Mouse (Mus musculus): ENCODE data around the gene Stab1.
A peak's percentile ranks its signal among the peaks of the same experiment; 100 is the strongest.

Gene Stab1

DNA sequence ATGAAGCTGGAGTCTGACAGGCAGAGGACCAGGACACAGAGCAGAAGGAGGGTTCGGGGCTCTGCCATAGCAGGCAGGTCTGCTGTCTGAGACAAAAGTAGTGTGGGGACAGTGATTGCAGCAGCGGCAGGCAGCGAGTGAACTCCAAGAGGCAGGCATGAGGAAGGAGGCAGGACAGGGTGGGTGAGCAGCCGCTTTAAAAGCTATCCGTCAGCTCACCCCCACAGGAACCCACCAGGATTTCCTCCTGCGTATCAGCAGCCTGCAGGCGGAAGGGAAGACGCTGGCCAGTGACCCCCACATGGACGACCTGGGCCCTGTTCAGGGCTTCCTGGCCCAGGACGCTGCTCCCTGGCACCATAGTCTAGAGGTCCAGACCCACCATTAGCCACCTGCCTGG is at the start of gene Stab1:
Stab1 (minus strand) TSS at position 217 of the 400 bp plus-strand sequence.
- no peak for DNase-seq (ENCODE audit: low read depth, low spot score)

DNA sequence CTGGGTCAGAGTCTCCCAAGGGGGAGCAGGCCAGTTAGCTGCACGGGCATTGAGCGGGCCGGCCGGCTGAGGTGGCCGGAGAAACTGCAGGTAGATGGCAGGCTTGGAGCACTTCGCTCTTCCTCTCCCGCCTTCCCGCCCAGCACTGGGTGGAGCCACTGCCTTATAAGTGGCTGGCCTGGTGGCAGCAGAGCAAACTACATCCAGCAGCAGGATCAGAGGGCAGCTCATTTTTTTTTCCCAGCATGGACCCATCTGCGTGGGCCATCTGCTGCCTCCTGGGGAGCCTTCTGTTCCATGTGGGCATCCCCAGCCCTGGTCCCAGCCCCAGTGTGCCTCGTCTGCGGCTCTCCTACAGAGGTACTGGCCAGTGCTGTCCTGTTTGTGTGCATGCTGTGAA is 49.2 kb upstream of the Stab1 start, which contains the start of gene Sema3g:
Sema3g (plus strand) TSS at position 195 of the 400 bp plus-strand sequence.
- peak; percentile 26 for DNase-seq (ENCODE audit: low read depth, low spot score)

DNA sequence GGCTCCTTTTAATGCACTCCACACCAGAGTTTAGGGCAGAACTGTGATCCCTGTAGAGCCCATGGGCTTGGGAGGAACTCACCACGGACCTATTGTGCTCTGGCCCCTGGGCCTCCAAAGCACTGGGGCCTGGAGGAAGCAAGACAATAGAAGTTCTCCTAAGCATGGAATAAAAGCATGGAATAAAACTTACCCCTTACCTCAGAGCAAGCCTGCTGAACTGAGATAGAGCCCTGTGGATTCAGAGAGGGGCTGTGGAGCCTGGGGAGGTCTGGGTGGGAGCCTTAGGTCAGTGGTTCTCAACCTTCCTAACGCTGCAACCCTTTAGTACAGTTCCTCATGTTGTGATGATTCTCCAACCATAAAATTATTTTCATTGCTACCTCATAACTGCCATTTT is 48.4 kb upstream of the Stab1 start, which contains the start of gene Nisch:
Nisch (minus strand) TSS at position 101 of the 400 bp plus-strand sequence.
- no peak for DNase-seq (ENCODE audit: low read depth, low spot score)

DNA sequence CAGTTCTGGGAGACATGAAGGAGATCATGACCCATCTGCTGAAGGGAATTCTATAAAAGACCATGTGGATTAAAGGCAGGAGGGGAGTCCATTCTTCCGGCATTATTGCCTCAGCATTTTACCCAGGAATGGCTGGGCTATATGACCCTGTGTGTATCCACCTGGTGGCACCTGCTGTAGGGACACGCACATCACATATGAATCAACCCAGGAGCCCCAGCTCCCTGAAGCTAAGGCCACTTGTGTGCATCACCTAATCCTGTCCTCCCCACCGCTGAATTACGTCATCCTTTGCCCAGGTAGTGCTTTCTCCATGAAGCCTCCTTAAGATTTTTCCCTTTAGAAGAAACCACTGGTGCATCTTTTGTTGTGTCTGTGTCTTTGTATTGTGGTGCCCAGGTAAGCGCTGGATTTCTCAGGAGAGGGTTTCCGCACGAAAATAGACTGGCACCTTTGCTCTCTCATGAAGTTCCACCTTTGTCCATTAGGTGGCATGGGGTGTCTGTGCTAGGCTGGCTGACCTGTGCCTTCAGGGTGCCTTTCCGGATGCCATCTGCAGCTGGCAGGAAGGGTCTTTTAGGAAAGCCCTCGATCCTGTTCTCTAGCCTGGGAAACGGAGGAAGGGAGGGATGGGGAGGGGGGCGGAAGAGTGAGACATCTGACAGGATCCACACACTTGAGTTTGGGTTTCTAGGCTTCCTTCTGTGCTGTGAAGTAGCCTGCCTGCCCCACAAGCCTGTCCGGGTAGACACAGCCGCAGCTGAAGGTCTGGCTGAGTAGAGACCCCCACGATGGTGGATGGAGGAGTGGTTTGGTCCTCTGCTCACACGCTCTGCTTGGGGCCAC is 46.9 kb upstream of the Stab1 start:
- DNase-seq (ENCODE audit: low read depth, low spot score), result peak; percentile 73

DNA sequence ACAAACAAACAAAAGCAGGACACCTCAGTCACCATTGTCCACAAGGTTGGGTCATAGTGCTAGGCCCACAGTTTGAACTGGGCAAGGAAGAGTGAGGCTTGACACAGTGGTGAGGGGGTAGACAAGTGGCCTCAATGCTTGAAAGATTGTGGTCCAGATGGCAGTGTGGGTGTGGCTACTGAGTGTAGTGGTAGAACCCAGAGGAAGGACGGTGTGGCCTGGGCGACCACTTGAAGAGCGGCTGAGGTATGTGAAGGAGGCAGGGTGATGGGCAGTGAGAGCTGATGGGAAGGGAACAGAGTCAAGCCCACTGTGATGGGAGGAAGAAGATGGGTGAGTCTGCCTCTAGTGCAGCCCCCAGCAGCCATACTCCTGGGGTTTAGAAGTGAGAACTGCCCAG is 46.2 kb upstream of the Stab1 start:
- DNase-seq (ENCODE audit: low read depth, low spot score), result no peak

DNA sequence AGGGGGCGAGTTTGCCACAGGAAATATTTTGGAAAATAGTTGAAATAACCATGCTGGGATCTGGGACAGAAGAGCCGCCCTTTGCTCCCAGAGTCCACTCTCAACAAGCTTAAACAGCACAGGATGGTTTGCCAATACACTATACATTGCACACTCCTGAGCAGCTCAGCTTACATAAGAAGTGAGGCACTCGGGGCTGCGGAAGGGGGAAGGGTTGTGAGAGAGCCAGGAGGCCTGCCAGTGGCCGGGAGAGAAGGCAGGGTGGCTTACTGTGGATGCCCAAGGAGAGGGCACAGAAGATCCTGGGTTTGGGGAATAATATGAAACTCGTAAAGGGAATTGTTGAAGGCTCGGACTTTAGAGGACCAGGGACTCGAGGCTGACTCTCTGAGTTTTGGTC is 45.4 kb upstream of the Stab1 start:
- no peak for DNase-seq (ENCODE audit: low read depth, low spot score)

DNA sequence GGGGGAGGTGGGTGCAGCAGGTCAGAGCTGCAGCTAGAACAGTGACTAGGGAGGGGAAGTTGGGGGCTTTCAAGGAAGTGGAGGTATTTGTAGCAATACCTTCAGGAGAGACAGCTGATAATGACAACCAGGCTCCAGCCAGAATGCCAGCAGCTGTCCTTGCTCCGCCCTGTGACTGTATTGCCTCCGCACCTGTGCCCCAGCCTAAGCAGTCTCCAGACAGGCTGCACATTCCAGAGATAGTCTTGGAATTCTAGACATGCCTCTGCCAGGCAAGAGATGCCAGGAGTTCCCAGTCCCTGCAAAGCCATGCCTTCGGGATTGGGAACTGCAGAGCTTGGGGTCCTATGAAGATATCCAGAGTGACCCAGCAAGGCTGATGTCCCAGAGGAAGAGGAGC is 44.1 kb upstream of the Stab1 start:
- DNase-seq (ENCODE audit: low read depth, low spot score), result no peak

DNA sequence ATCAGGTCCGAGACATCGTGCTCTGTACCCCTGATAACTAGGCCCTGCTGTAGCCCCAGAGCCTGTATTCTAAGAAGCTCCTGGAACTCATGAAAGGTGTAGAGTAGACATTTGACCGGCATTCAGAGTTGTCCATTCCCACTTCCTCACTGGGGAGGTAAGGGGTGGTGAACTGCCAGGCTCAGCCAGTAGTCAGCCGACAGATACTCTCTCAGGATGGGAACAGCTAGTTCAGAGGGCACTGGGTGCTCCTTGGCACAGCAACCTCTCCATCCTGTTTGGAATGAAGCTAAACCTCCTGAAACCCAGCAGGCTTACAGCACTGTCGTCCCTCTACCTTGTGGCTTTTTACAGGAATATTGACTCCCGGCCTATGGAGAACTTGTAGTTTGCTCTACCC is 43.4 kb upstream of the Stab1 start:
- no peak for DNase-seq (ENCODE audit: low read depth, low spot score)

DNA sequence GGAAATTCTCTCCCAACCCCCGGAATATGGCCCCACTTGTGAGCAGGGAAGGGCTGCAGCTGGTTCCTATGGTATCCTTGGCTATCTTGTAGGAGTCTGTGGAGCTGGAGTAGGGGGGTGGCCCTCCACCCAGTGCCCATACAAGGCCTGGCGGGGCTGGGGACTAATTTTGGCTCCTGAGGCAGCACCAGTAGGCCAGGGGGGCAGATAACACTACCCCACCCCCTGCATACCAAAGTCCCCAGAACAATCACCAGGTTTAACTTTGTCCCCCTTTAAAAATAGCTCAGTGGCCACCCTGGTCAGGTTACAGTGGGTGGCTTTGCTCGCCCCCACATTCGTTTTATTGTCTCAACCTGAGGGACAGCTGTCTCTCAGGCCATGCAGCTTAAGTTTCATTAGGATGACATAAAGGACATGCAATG is 40.7 kb upstream of the Stab1 start:
- no peak for DNase-seq (ENCODE audit: low read depth, low spot score)

DNA sequence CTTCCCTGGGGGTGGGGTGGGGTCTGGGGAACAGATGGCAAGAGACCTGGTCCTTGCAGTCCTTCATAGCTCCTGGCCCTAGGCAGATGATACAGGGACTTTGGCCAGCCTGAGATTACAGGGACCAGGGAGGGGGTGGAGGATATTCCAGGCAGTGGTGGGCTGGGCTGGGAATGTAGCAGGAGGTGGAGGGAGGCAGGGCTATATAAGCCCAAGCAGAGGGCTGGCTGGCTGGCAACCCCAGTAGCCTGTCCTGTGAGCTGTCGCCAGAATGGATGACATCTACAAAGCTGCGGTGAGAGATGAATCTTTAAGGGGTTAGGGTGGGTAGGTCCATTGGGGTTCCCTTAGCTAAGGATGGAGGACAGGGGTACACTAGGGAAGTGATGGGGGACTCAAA is 39.6 kb upstream of the Stab1 start, which contains the start of gene Tnnc1:
Tnnc1 (plus strand) TSS at position 229 of the 400 bp plus-strand sequence.
- DNase-seq (ENCODE audit: low read depth, low spot score), result no peak

DNA sequence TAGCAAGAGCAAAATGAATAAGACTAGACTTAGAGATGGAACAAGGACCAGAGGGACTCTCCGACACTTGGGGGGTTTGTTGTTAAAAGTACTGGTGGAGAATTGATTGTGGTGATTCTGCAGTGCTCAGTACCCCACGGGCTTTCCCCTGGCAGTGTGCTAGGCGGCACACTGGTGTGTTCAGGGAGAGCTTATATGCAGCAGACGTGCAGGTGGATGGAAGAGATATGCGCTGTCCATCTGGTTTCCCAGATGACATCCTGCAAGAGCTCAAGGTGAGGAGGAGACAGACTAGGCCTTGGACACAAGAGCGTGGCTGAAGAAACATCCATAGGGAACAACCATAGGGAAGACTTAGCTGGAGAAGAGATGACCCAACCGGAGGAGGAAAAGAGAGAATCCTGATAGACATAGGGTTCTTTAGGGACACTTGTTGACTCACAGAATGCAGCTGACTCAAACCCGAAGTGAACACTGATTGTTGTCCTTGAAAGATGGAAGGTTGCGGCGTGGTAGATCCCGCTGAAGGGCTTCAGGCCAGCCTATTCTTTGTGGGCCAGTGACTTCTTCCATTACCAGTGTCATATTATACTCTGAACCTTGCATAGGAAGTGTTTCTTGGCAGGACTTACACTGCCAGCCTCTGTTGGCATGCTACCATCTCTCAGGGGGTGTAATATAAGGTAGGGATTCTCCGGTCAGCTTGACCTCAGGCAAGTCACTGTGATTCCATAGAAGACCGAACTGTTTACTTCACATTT is 38.8 kb upstream of the Stab1 start:
- DNase-seq (ENCODE audit: low read depth, low spot score), result no peak

DNA sequence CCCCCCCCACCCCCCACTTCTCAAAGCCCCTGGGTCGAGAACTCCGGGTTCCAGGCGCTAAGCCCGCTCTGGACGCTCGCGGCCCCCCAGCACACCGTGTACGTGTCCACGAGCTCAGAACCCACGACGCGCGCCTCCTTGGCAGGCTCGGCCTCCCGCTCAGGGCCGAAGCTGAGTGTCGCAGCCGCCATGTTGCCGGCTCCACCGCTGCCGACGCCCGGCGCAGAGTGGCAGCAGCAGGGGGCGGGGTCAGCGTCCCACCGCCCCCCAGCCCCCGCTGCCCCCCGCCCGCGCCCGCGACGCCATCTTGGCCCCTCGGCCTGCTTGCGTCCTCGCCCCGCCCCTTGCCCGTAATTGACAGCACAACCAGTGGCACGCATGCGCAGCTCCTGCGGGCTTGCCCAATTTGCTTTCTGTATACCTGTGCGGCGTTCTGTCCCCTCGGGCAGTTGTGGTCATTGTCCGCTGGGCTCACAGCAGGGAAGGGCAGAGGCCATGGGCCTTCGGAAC is 38.1 kb upstream of the Stab1 start:
- DNase-seq (ENCODE audit: low read depth, low spot score), result peak; percentile 94

DNA sequence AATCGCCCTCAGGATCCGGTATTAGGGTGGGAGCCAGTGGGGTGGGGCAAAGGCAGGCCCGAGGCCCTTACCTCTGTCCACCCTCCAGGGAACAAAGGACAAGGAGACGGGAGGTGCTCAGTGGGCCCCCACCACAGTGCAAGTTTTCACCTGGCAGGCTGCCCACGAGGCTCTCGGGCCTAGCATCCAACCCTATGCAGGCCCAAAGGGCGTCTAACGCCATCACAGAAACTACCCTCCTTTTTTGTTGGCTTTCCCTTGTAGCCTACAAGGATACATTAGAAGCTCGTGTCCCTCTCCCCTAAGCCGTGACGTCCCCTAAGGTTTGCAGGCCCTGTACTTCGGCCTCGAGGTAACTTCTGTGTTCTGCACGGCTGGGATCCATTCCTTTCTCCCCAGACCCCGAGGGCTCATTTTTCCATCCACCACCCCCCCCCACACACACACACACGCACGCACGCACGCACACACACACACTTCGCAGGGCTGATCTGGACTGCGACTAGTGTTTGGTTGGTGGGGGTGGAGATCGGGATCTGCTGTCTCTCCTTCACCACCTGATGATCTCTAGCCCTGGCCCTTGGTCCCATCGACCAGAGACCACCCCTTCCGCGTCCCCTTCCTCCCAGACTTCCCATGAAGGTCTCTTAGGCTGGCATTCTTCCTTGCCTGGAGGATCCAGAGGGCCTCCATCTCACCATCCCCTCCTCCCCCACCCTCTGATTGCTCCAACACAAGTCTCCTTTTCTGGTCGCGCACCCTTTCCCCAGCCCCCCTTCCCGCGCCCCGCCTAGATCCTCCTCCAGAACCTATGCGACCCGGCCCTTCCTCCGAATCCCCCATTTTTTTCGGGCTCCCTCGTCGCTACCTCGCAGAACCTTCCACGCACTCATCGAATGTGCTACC is 37.4 kb upstream of the Stab1 start:
- DNase-seq (ENCODE audit: low read depth, low spot score), result peak; percentile 52

DNA sequence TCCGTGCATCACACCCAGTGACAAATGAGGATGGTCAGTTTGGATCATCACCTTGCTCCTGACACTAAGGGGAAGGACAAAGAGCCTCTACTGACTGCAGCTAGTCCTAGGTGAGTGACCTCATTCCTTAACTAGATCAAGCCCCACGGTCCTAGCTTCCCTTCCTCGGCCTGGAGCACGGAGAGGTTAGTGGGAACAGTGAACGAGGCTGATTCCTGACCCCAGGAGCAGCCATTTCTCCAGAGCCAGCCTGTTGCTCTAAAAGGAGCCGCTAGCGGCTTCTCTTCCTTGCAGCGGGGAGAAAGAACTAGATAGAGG is 36.8 kb upstream of the Stab1 start:
- no peak for DNase-seq (ENCODE audit: low read depth, low spot score)

DNA sequence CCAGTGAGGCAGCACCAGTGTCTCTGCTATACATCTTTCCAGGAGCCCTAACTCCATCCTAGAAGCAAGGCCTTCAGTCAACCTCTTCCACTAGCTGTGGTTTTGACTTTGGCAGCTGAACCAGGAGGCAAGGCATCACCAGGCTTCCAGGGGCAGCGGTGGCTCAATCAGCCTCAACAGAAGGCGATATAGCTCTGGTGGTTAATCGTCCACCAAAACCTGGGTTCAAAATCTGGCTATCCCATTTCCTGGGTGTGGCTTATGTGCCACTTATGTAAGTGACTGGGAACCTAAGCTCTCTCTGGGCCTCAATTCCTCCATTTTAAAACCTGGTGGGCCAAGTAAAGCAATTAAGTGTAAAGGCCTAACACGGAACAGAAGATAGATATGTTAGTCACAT is 36.4 kb upstream of the Stab1 start:
- DNase-seq (ENCODE audit: low read depth, low spot score), result no peak

DNA sequence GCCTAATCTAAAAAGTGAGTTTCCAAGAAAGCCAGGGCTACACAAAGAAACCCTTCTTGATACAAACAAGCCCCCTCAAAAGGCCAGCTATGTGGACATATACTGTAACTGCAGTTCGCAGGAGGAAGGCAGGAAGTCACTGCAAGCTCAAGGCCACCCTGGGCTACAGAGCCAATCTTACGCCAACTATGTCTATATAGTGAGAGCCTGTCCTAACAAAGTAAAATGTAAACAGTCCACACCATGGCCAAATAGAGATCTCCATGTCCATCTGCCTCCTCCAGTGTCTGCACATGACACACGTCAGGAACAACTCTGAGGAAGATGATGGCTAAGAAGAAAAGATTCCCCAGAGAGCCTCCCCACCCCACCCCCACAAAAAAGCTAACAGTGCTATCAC is 31.6 kb upstream of the Stab1 start:
- no peak for DNase-seq (ENCODE audit: low read depth, low spot score)

DNA sequence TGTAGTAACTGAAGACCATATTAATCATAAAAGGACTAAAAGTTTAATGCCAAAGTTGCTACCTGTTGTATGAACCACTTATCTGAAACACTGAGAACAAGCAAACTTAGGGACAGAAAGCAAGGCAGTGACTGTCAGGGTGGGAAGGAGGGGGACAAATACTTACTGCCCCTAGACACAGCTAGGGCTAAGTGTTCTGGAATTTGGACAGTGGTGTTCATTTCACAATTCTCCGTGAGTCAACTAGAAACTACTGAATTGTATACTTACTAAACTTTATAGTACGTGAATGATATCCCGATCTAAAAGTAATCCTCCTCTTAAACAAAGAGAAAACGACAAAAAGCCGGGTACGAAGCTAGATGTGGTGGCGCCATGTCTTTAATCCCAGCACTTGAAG is 31.2 kb upstream of the Stab1 start:
- DNase-seq (ENCODE audit: low read depth, low spot score), result no peak

DNA sequence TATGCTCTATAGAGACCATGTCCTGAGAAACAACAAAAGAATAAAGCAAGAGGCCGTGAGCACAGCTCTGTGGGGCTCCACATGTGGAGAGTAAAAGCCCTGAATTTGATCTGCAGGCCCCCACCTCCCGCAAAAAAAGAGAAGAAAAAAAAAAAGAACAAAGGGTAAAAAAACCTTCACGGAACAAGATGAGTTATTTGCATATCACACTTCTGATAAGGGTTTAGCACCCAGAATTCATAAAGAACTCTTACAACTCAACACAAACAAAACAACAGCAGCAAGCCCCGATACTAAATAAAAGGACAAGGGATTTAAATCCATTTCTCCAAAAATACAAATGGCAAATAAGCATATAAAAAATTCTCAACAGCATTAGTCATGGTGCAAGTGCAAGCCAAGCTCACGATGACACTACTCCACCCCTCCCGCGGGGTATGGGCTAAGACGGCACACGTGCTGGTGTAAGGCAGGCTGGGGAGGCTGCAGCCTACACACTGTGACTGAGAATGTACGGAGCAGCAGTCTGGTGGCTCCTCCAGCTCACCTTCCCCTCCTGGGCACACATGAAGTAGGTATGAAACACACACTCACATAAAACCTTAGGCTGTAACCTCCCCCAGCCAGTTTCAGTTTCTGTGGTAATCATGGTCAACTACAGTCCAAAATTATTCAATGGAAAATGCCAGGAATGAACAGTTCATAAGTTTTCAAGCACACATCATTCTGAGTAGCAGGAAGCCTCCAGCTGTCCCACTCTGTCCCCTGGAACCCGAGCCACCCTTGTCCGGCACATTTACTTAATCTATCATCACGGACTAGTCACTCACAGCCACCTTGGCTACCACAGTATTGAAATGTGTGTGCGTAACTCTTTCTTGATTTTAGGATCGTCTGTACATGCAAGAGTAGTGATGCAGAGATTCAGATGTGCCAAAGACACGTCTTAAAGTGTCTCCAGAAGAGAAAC is 29.4 kb upstream of the Stab1 start:
- DNase-seq (ENCODE audit: low read depth, low spot score), result peak; percentile 68

DNA sequence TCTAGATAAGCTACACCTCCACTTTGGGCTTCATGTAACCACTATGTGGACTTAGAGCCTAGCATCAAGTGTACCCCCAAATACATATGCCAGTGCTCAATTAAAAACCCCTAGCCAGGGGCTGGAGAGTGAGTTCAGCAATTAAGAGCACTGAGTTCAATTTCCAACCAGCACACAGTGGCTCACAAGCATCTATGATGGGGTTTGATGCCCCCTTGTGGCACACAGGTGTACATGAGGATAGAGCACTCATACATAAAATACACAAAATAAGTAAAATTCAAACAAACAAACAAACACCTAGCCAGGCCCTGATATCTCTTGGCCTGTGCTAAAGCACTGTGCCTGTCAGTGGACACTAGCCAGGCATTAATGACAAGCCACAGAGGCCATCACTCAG is 27.5 kb upstream of the Stab1 start:
- peak; percentile 70 for DNase-seq (ENCODE audit: low read depth, low spot score)

DNA sequence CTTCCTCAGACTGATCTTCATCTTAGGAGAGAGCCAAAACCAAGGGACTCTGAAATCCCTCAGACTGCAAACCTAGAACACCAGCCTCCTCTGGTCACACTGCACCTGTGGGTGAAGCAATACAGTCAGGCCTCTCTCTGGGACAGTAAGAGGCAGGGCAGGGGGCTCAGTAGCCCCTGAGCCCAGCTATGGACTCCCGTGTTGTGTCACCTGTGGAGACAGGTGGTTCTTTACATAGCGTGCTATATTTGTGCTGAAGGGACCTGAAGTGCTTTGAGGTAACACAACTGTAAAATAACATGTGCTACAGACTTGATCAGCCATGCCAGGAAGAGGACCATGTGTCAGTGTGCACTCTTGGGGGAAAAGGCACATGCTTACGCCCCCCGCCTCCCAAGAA is 27.1 kb upstream of the Stab1 start:
- DNase-seq (ENCODE audit: low read depth, low spot score), result no peak

Data from CD4-positive helper T cell, adult 2 months (primary cell).